Mouse (Mus musculus): ENCODE results near the gene Mfsd11.
"Not testable (repeated sequence)": the region's sequence is repeated elsewhere in the genome, so short reads cannot be mapped to it uniquely, and the experiment has no call there.

The Mfsd11 gene

DNA sequence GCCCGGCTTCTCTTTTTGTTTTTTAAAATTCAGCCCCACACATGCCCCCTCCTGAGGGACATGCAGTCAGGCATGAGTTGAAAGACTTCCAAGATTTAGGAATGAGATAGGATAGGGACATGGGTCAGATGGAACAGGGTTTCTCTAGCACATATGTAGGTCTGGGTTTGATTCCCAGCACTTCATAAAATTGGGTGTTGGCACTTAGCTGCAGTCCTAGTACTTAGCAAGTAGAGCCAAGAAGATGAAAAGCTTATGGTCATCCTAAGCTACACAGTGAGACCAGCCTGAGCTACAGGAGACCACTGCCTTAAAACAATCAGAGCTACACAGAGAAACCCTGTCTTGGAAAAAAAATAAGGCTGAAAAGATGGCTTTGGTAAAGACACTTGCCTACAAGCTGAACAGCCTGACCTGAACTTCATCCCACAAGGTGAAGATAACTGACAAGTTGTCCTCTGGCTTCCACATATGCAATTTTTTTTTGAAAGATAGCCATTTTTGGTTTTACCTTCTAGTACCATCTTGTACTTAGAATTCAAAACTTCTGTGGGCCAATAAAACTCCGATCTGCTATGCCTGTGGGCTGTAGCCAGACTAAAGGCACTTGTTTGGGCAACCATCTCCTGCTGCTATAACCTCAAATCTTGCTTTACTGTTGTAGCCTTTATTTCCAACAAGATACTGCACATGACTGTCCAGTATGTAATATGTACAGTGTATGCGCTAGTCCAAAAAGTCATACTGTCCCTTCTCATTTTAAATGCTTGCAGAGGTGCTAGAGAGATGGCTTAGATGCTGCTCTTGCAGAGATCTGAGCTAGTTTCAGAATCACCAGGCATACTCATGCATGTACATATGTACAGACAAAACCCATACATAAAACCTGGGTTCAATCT, 4.8 kb upstream of the Mfsd11 start:
- in situ Hi-C loops (cut with MboI, MseI), result no loop called here

DNA sequence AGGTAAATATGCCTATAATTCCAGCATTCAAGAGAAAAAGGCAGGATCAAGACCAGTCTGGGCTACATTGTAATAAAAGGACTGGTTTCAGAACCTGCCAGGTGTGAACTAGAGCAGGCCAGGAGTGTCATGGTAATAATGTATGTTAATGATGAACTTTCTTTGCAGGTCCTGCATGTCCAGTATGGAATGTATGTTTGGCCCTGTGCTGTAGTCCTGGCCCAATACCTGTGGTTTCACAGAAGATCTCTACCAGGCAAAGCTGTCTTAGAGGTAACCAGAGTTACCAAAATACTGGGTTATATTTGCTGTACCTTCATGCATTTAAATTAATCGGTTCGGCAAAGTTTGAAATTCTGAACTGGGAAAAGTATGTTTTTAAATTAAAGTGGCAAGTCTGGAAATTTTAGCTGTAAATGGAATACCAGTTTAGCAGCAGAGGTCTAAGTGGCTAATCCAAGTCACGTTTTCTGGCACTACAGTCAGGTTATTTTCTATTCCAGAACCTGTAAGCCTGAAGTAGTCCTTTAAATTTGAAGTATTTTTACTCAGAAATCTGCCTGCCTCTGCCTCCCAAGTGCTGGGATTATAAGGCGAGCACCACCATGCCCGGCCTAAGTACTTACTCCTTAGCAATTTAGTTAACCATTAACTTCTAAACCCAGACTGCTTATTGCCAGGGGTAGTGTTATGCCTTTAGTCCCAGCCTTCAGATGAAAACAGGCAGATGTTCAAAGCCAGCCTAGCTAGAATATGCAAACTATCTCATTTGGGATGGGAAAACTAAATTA, 4.0 kb upstream of the Mfsd11 start:
- in situ Hi-C loops (cut with MboI, MseI), result no loop called here

DNA sequence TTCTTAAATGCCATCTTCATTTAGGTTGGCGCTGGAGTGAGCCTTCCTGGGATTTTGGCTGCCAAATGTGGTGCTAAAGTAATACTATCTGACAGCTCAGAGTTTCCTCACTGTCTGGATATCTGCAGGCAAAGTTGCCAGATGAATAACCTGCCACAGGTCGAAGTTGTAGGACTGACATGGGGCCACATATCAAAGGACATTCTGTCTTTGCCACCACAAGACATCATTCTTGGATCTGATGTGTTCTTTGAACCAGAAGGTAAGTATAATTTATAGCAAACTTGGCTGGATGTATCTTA, 3.4 kb upstream of the Mfsd11 start:
- in situ Hi-C loops (cut with MboI, MseI), result not testable (repeated sequence)

DNA sequence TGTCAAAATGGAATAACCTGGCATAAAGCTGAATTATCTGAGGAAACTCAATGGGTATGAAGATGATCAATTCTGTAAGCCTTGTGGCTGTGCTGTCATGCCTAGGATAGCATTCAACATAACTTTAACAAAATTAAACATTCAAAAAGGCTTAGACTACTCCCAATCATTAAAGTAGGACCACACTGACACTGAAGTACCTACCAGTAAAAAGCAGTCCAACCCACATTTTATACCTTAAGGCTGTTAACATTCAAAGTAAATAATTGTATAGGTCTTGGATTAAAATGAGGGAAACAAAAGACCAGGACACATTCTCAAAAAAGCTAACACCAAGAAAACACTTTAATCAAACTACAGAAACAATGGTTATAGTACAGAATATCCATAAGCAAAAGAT, 2.7 kb upstream of the Mfsd11 start:
- in situ Hi-C loops (cut with MboI, MseI), result no loop called here

GRCm38 (mm10) chr11:116850085-116850484, 2.2 kb upstream of the Mfsd11 start:
- in situ Hi-C loops (cut with MboI, MseI), result no loop called here

DNA sequence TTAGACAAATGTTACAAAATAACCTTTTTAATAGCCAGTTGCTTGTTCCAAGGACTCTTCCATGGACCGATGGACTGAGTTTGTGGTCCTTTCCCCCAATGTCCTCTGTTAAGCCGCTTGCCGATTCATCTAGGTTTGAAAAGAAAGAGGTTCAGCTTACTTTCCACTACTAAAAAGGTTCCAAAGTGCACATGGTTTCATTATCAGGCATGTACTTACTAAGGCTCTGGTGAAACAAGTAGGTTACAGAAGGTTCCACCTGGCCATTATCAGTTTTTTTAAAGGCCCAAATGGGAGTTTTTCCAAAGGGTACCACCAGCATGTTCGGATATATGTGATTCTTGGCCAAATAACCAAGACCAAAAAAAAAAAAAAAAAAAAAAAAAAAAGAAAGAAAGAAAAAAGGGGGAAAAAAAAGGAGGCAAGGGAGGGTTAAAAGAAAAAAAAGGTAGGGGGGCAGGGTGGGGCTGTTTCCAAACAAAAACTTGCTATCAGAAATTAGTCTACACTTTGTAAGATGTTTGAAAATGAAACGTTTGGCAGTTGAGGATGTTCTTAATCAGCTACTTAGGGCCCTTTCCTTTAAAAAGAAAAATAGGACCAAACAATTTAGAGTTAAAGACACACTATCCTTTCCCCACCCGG, 1.3 kb upstream of the Mfsd11 start:
- in situ Hi-C loops (cut with MboI, MseI), result no loop called here

- in situ Hi-C loops (cut with MboI, MseI), result no loop called here
These were observed 507 bp upstream of the Mfsd11 start for GRCm38 (mm10) chr11:116851576-116852290.

- in situ Hi-C loops (cut with MboI, MseI), result no loop called here
These were observed 761 bp downstream of the Mfsd11 start, which contains the start of gene Srsf2 for GRCm38 (mm10) chr11:116852891-116853511. Gene Srsf2, minus strand, starts transcription at chr11:116853094.

GRCm38 (mm10) chr11:116853512-116853928, 1.3 kb downstream of the Mfsd11 start:
- in situ Hi-C loops (cut with MboI, MseI), result no loop called here

- in situ Hi-C loops (cut with MboI, MseI), result no loop called here
These were observed 2.0 kb downstream of the Mfsd11 start for GRCm38 (mm10) chr11:116854279-116854678.

DNA sequence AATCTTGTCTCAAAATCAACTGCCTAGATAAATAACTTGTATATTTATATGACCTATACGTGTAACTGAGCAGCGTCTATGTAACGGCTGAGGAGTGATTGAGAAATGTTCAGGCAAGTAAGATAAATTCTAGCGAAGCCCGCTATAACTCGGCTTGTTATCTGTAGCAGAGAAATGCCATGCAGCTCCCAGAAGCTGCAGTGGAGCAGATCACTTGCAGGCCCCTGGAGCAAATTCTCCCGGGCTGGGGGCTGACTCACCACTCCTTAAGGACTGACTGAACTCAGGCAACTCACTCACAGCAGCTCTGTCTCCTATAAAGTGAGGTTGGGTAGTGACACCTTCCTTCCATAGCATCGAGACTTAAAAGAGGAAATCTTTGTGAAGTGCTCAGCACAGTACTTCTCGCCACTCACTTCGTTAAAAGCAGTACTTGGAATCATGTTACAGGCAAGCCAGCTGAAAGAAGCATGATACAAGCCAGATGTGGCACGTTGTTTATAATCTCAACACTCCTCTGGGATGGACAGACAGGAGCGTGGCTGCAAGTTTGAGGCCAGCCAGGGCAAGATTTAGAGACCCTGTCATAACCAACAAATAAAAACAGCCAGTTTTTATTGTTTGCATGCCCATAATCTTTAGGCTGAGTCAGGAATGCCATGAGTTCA, 5.1 kb downstream of the Mfsd11 start:
- in situ Hi-C loops (cut with MboI, MseI), result no loop called here

DNA sequence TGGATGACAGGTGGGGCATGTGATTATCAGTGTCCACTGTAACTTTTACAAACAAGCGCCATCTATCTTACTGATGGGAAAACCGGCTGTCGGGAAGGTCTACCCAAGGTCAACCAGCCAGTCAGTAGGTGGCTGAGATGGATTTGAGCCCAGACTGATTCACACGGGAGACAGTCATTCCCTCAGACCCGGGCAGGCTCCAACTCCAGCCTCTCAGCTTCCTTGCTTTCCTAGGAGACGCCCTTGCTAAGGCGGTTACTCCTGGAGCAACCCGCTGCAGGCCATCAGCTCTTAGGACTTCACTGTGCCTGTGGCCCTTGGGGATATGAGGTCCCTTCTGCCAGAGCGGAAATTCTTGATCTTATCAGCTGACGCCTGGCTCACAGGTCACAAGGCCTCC, 12.2 kb downstream of the Mfsd11 start:
- in situ Hi-C loops (cut with MboI, MseI), result no loop called here

DNA sequence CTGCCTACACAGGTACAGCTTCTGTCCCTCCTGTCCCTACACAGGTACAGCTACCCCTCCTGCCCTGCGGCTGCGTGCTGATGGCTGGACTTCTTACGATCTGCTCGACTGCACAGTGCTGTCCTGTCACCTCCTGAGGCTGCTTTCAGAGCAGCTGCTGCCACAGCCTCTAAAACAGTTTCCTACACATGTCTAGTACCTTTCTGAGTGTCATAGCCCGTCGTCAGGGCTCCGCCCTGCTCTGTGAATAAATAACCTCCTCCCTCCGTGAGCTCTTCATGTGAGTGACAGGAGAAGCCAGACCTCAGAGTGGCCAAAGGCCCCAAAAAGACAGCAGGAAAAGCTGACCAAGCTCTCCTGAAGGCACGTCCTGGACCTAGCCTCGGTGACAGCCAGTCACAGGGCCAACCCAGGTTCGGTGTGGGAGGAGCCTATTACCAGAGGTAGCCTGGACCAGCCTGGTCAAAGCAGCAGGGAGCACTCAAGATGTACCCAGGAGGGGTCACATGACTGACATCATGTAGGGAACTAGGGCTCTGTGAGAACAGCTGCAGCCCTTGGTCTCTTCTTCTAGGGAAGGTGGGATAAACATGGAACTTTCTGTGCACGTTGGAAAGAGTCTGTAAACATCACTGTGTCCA, 13.8 kb downstream of the Mfsd11 start:
- in situ Hi-C loops (cut with MboI, MseI), result no loop called here

DNA sequence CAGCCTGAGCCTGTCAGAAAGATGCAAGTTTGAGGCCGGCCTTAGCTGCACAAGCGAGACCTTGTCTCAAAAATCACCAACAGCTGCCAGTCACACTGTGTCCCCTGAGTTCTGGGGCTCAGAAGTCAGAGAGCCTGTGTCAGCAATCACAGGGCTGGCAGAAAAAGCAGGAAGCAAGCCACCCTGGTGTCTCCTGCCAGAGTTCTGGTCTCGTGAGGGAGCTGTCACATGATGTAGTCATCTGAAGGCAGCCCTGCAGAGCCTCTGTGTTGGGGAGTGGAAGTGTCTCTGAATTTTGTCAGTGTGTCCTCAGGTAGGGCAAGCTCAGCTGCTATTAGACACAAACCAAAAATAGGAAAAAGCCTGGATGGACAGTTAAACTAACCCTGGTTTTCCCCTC, 15.9 kb downstream of the Mfsd11 start:
- in situ Hi-C loops (cut with MboI, MseI), result no loop called here

- in situ Hi-C loops (cut with MboI, MseI), result no loop called here
These were observed 17.0 kb downstream of the Mfsd11 start for GRCm38 (mm10) chr11:116869223-116869622.

DNA sequence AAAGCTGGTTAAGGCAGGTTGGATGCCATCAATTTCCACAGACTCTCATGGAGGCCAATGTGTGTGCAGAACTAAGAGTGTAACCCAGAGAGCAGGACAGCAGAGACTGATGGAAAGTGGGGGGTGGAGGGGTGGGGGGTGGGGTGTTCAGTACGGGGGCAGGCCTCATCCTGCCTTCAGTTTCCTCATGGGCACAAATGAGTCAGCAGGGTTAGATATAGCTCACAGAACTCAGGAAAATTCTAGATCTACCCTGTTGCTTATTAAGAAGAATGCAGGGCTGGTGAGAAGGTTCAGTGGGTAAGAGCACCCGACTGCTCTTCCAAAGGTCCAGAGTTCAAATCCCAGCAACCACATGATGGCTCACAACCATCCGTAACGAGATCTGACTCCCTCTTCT, 17.4 kb downstream of the Mfsd11 start:
- in situ Hi-C loops (cut with MboI, MseI), result no loop called here

- in situ Hi-C loops (cut with MboI, MseI), result no loop called here
These were observed 19.3 kb downstream of the Mfsd11 start for GRCm38 (mm10) chr11:116871538-116871937.

- in situ Hi-C loops (cut with MboI, MseI), result no loop called here
These were observed 21.7 kb downstream of the Mfsd11 start for GRCm38 (mm10) chr11:116873987-116874386.

GRCm38 (mm10) chr11:116878454-116878853, 26.2 kb downstream of the Mfsd11 start:
- in situ Hi-C loops (cut with MboI, MseI), result no loop called here

DNA sequence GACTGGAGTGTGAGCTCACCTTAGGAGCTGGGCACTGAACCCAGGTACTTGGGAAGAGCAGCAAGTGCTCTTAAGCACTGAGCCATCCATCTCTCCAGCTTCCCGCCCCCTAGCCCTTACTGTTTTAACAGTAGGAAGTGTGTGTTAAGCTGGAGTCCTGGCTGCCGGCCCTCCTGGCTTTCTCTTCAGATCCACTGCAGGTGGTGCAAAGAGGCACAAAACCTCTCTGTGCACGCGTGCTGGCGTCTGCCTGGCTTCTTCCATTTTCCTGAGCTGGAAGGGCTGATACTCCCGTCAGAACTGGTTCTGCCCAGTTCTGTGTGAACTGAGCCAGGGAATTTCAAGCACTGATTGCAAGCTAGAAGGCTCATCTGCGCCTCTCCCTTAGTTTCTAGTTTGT, 28.6 kb downstream of the Mfsd11 start:
- in situ Hi-C loops (cut with MboI, MseI), result no loop called here
